Mouse (Mus musculus) retina, embryonic 14.5 days (tissue): ENCODE measurements around the gene Ntm.

Experiments
- DNase-seq: peaks from one replicate; pipeline ENCODE4 v3.0.0-alpha.2; 2015; ENCODE audit warnings: low spot score

The Ntm gene

GRCm38 (mm10) chr9:29036058-29036457 is 926.9 kb downstream of the Ntm start:
- no peak for DNase-seq

- DNase-seq: no peak
Observed at GRCm38 (mm10) chr9:29026410-29026809, 936.5 kb downstream of the Ntm start.

GRCm38 (mm10) chr9:29025603-29026002 is 937.3 kb downstream of the Ntm start:
- no peak for DNase-seq

- no peak for DNase-seq
Observed at GRCm38 (mm10) chr9:29025104-29025503, 937.8 kb downstream of the Ntm start.

GRCm38 (mm10) chr9:29016879-29017278 is 946.1 kb downstream of the Ntm start:
- no peak for DNase-seq

- no peak for DNase-seq
Observed at GRCm38 (mm10) chr9:29013881-29014280, 949.1 kb downstream of the Ntm start.

- no peak for DNase-seq
Observed at GRCm38 (mm10) chr9:29012541-29012940, 950.4 kb downstream of the Ntm start.

- DNase-seq: no peak
Observed at GRCm38 (mm10) chr9:29011476-29011875, 951.5 kb downstream of the Ntm start.

- no peak for DNase-seq
Observed at GRCm38 (mm10) chr9:29004534-29004933, 958.4 kb downstream of the Ntm start.

- DNase-seq: peak; percentile 64
Observed at GRCm38 (mm10) chr9:28999951-29000351, 963.0 kb downstream of the Ntm start.

GRCm38 (mm10) chr9:28977275-28977674 is 985.7 kb downstream of the Ntm start:
- no peak for DNase-seq

- DNase-seq: no peak
Observed at GRCm38 (mm10) chr9:28969455-28969854, 993.5 kb downstream of the Ntm start.
